Mouse (Mus musculus) liver, adult (tissue): ENCODE measurements around the gene Pim1.
A peak's percentile ranks its signal among the peaks of the same experiment; 100 is the strongest.

ENCODE experiments used
- GATA4 ChIP-seq: IDR thresholded peaks from 2 replicates; pipeline ENCODE4 v1.6.1; 2014; ENCODE audit warnings: mild to moderate bottlenecking, low read length; ENCODE audit not compliant: insufficient replicate concordance

The Pim1 gene

GRCm38 (mm10) chr17:29459321-29460118 is 31.0 kb upstream of the Pim1 start:
- TF ChIP-seq GATA4 = peak; percentile 18; the same call in 1 of the 2 replicates

- TF ChIP-seq GATA4 = no peak
Observed at GRCm38 (mm10) chr17:29460119-29460505, 30.4 kb upstream of the Pim1 start.

GRCm38 (mm10) chr17:29463627-29464026 is 26.9 kb upstream of the Pim1 start:
- TF ChIP-seq GATA4 = no peak

GRCm38 (mm10) chr17:29464068-29464467 is 26.5 kb upstream of the Pim1 start:
- TF ChIP-seq GATA4 = no peak

GRCm38 (mm10) chr17:29464519-29465140 is 25.9 kb upstream of the Pim1 start:
- no peak for TF ChIP-seq GATA4

GRCm38 (mm10) chr17:29465405-29466010 is 25.0 kb upstream of the Pim1 start:
- peak; percentile 85 for TF ChIP-seq GATA4

- TF ChIP-seq GATA4 = no peak
Observed at GRCm38 (mm10) chr17:29467030-29467429, 23.5 kb upstream of the Pim1 start.

- TF ChIP-seq GATA4 = no peak
Observed at GRCm38 (mm10) chr17:29473466-29473865, 17.1 kb upstream of the Pim1 start.

GRCm38 (mm10) chr17:29474036-29474435 is 16.5 kb upstream of the Pim1 start:
- no peak for TF ChIP-seq GATA4

- no peak for TF ChIP-seq GATA4
Observed at GRCm38 (mm10) chr17:29475142-29475541, 15.4 kb upstream of the Pim1 start.

- no peak for TF ChIP-seq GATA4
Observed at GRCm38 (mm10) chr17:29476461-29476860, 14.1 kb upstream of the Pim1 start.

GRCm38 (mm10) chr17:29477357-29477756 is 13.2 kb upstream of the Pim1 start:
- no peak for TF ChIP-seq GATA4

GRCm38 (mm10) chr17:29478271-29478670 is 12.3 kb upstream of the Pim1 start:
- TF ChIP-seq GATA4 = no peak

- no peak for TF ChIP-seq GATA4
Observed at GRCm38 (mm10) chr17:29480256-29480655, 10.3 kb upstream of the Pim1 start.

GRCm38 (mm10) chr17:29482632-29483031 is 7.9 kb upstream of the Pim1 start:
- no peak for TF ChIP-seq GATA4

GRCm38 (mm10) chr17:29483282-29483681 is 7.3 kb upstream of the Pim1 start:
- no peak for TF ChIP-seq GATA4
